Mouse (Mus musculus) hindbrain, embryonic 16.5 days (tissue): ENCODE measurements around the gene Hsd3b5. TPM values are rescaled to one million over a fixed set of nuclear protein-coding genes. Genes with fewer than 3 reads are reported as not detected.
"Not testable (repeated sequence)": the region's sequence is repeated elsewhere in the genome, so short reads cannot be mapped to it uniquely, and the experiment has no call there.

ENCODE experiments used
- ATAC-seq: fragments of 200-750 bp; cut with Nextera tagmentation; 2 replicates; pipeline ENCODE4 v1.8.0; 2017; ENCODE audit warnings: moderate TSS enrichment, moderate library complexity
- H3K27ac ChIP-seq: fragments of 300-500 bp; sonication (generic); 2 replicates; pipeline ENCODE4 v1.5.1; 2014; ENCODE audit warnings: low read depth, mild to moderate bottlenecking, control low read depth, low read length, moderate library complexity
- H3K27me3 ChIP-seq: fragments of 300-500 bp; sonication (generic); replicated peaks from 2 replicates; pipeline ENCODE4 v1.6.1; 2014; ENCODE audit warnings: low read length; ENCODE audit not compliant: control insufficient read depth, insufficient read depth
- H3K36me3 ChIP-seq: fragments of 300-500 bp; sonication (generic); 2 replicates; pipeline ENCODE4 v1.6.1; 2014; ENCODE audit warnings: mild to moderate bottlenecking, low read length, moderate library complexity, mixed read lengths; ENCODE audit not compliant: control insufficient read depth, insufficient read depth
- H3K4me1 ChIP-seq: fragments of 300-500 bp; sonication (generic); 2 replicates; pipeline ENCODE4 v1.6.1; 2014; ENCODE audit warnings: low read depth, low read length; ENCODE audit not compliant: control insufficient read depth, insufficient read depth
- H3K4me2 ChIP-seq: fragments of 300-500 bp; sonication (generic); 2 replicates; pipeline ENCODE4 v1.6.1; 2014; ENCODE audit warnings: mild to moderate bottlenecking, low read length, control low read depth, moderate library complexity
- H3K4me3 ChIP-seq: fragments of 300-500 bp; sonication (generic); 2 replicates; pipeline ENCODE4 v1.5.1; 2014; ENCODE audit warnings: mild to moderate bottlenecking, low read length, control low read depth, moderate library complexity
- H3K9ac ChIP-seq: fragments of 300-500 bp; sonication (generic); 2 replicates; pipeline ENCODE4 v1.6.1; 2014; ENCODE audit warnings: low read depth, mild to moderate bottlenecking, control low read depth, low read length, moderate library complexity
- H3K9me3 ChIP-seq: fragments of 300-500 bp; sonication (generic); 2 replicates; pipeline ENCODE4 v1.6.1; 2014; ENCODE audit warnings: mild to moderate bottlenecking, low read length, moderate library complexity; ENCODE audit not compliant: control insufficient read depth
- WGBS: fragments of 180-500 bp; shearing (Covaris S2); extraction: QIAGEN DNeasy Blood & Tissue Kit; methylation state at CpG from one replicate; pipeline ENCODE4 v1.1.7; 2014; 5-methylcytosine and 5-hydroxymethylcytosine counted together
- polyA plus RNA-seq: library from polyadenylated mRNA; unstranded; fragments of >200 nt; fragmentation: Nextera tagmentation; extraction: Ambion mirVana; gene quantifications from 2 replicates; pipeline ENCODE4 v1.2.1, GENCODE M21; 2015

Gene Hsd3b5
- polyA plus RNA-seq, 1 experiment from 2014 or later, result not detected

- H3K4me3 ChIP-seq, H3K9me3 ChIP-seq, H3K27me3 ChIP-seq, H3K36me3 ChIP-seq, H3K4me1 ChIP-seq, H3K9ac ChIP-seq, H3K4me2 ChIP-seq, ATAC-seq, H3K27ac ChIP-seq: not testable (repeated sequence)
Observed at GRCm38 (mm10) chr3:98582622-98583021, 47.4 kb downstream of the Hsd3b5 start.

GRCm38 (mm10) chr3:98582202-98582601, 47.9 kb downstream of the Hsd3b5 start:
- not testable (repeated sequence) for H3K4me2 ChIP-seq
- WGBS, result no CpG with 5 or more reads among the region's 1 CpGs

GRCm38 (mm10) chr3:98581024-98581423, 49.0 kb downstream of the Hsd3b5 start:
- not testable (repeated sequence) for H3K9ac ChIP-seq, H3K36me3 ChIP-seq, H3K4me2 ChIP-seq, H3K27ac ChIP-seq, H3K9me3 ChIP-seq, H3K27me3 ChIP-seq, H3K4me3 ChIP-seq, H3K4me1 ChIP-seq
- WGBS, result no CpG with 5 or more reads among the region's 1 CpGs
- peak; percentile 69 for ATAC-seq

More at GRCm38 (mm10) chr3:98582202-98582601, 47.9 kb downstream of the Hsd3b5 start:
- H3K4me1 ChIP-seq, H3K36me3 ChIP-seq, H3K4me3 ChIP-seq, H3K27ac ChIP-seq, H3K9me3 ChIP-seq, H3K27me3 ChIP-seq, H3K9ac ChIP-seq, ATAC-seq: not testable (repeated sequence)

Other genes with a start within 250 kb of the Hsd3b5 start
- gene Zfp697, start 247.8 kb downstream of the Hsd3b5 start, polyA plus RNA-seq, result 14.4 and 15.1 TPM in 2 replicates
- 0.19 TPM in 1 of 2 replicates, not detected in the other for gene Gm4450, start 173.1 kb downstream of the Hsd3b5 start, polyA plus RNA-seq
- not detected in 2 replicates for gene Hsd3b4, start 119.7 kb downstream of the Hsd3b5 start, polyA plus RNA-seq
- not detected in 2 replicates for gene Gm10681, start 41.4 kb downstream of the Hsd3b5 start, polyA plus RNA-seq
- gene Hsd3b2, start 94.3 kb upstream of the Hsd3b5 start, polyA plus RNA-seq, result not detected in 2 replicates
- gene Hsd3b3, start 132.9 kb upstream of the Hsd3b5 start, polyA plus RNA-seq, result 0.30 and 0.40 TPM in 2 replicates
- gene Hsd3b6, start 184.2 kb upstream of the Hsd3b5 start, polyA plus RNA-seq, result 0.19 and 0.40 TPM in 2 replicates
- gene Hsd3b1, start 229.5 kb upstream of the Hsd3b5 start, polyA plus RNA-seq, result not detected in 2 replicates